Mouse (Mus musculus) lung, postnatal 0 days (tissue): ENCODE results near the gene Btbd10.

Source experiments
- CTCF ChIP-seq: IDR thresholded peaks from 2 replicates; pipeline ENCODE4 v1.5.1; 2016; ENCODE audit warnings: antibody characterized with exemption, mild to moderate bottlenecking
- EP300 ChIP-seq: IDR thresholded peaks from 2 replicates; pipeline ENCODE4 v1.6.1; 2016; ENCODE audit warnings: antibody characterized with exemption, mild to moderate bottlenecking, control low read depth

GRCm38 (mm10) chr7:113335250-113335649 lies 33.9 kb downstream of the Btbd10 start:
- TF ChIP-seq CTCF (no peak), EP300 (no peak)
